Comparison of ENCODE assay signal across 21 mouse cellular contexts in genomic region chr15:100772685-100773084, GRCm38 (mm10). TPM values are rescaled to one million over a fixed set of nuclear protein-coding genes. Genes with fewer than 3 reads are reported as not detected.
A peak's percentile ranks its signal among the peaks of the same experiment; 100 is the strongest.
DNase-seq lines count a peak whose midpoint lies in the region; ATAC-seq and TF ChIP-seq lines count a peak whose summit lies in the region.
"Had no signal": no experiment of that assay in that cellular context is flagged by ENCODE, and none has a peak within 500 bp of the region (broad histone marks: within the 10 kb centered on the region; RNA-seq: fewer than 3 reads in every experiment).

No protein-coding gene starts in this region.

- no peak for TF ChIP-seq POLR2A in lung, adult 2 months (IDR thresholded peaks at IDR 0.05; ENCODE audit: borderline replicate concordance, extremely low read depth, low read depth, low read length)

- ATAC-seq in intestine, postnatal 0 days: no peak
- ATAC-seq in intestine, embryonic 15.5 days: no peak
- ATAC-seq: forebrain, embryonic 14.5 days had no signal

- no peak overlapping the region for H3K9ac ChIP-seq in intestine, postnatal 0 days (ENCODE audit: low read depth, low read length)
- no peak overlapping the region for H3K9ac ChIP-seq in intestine, embryonic 15.5 days
- H3K9ac ChIP-seq: embryonic facial prominence, embryonic 12.5 days; liver, embryonic 13.5 days had no signal

- no peaks in the 10 kb centered on the region for H3K4me1 ChIP-seq in intestine, postnatal 0 days (replicated peaks; ENCODE audit: control insufficient read depth, insufficient read depth, low read length)
- H3K4me1 ChIP-seq in intestine, embryonic 15.5 days (replicated peaks): peaks cover 22% of the 10 kb centered on the region
- no peaks in the 10 kb centered on the region for H3K4me1 ChIP-seq in lung, adult 2 months (ENCODE audit: control insufficient read depth, insufficient read depth, low read length)
- H3K4me1 ChIP-seq: liver, embryonic 13.5 days had no signal

- 91% methylated on average over 4 of the region's 4 CpGs for WGBS in intestine, postnatal 0 days
- WGBS in intestine, embryonic 15.5 days: 86% methylated on average over 4 of the region's 4 CpGs
- 81% methylated on average over 4 of the region's 4 CpGs for WGBS in lung, adult 2 months

- no peak overlapping the region for H3K27ac ChIP-seq in intestine, postnatal 0 days (ENCODE audit: low read depth, low read length)
- H3K27ac ChIP-seq in intestine, embryonic 15.5 days: no peak overlapping the region
- H3K27ac ChIP-seq: embryonic facial prominence, embryonic 12.5 days; liver, embryonic 13.5 days had no signal

- no peak overlapping the region for H3K4me3 ChIP-seq in intestine, postnatal 0 days (ENCODE audit: low read depth, low read length)
- H3K4me3 ChIP-seq in intestine, embryonic 15.5 days (replicated peaks): no peak overlapping the region
- no peak overlapping the region for H3K4me3 ChIP-seq in lung, adult 2 months (replicated peaks; ENCODE audit: extremely low read depth, low read depth, low read length)
- H3K4me3 ChIP-seq: embryonic facial prominence, embryonic 12.5 days; erythroblast, embryonic 14.5 days; liver, embryonic 13.5 days had no signal

- H3K36me3 ChIP-seq in intestine, postnatal 0 days (ENCODE audit: control insufficient read depth, insufficient read depth): no peaks in the 10 kb centered on the region
- no peaks in the 10 kb centered on the region for H3K36me3 ChIP-seq in intestine, embryonic 15.5 days
- H3K36me3 ChIP-seq: embryonic facial prominence, embryonic 12.5 days; liver, embryonic 13.5 days had no signal

- DNase-seq in lung, adult 2 months: no peak
- DNase-seq in lung, postnatal 36 days: no peak
- peak; percentile 62 for DNase-seq in ES-CJ7 (ENCODE audit: low read depth, low spot score)
- DNase-seq in urinary bladder, postnatal 10 days (ENCODE audit: low spot score): no peak
- DNase-seq in kidney, adult 8-10 months: no peak
- DNase-seq: adrenal gland, adult 8-10 months; cerebellum, postnatal 10 days; heart, postnatal 10 days; kidney, postnatal 10 days; layer of hippocampus, adult 9-11 months; liver, embryonic 13.5 days; lung, postnatal 14 days; right cerebral cortex, postnatal 25 days; thymus, adult 18-20 months; thymus, postnatal 4 days had no signal

- peak; percentile 36 for TF ChIP-seq CTCF in intestine, postnatal 0 days (IDR thresholded peaks at IDR 0.05; ENCODE audit: low read depth)
- 0 out of 2 replicates have a peak, but pooled peaks have one; percentile 9 for TF ChIP-seq CTCF in lung, adult 2 months (IDR thresholded peaks at IDR 0.05; ENCODE audit: insufficient read depth, low read length)

- H3K4me2 ChIP-seq in intestine, postnatal 0 days (replicated peaks; ENCODE audit: low read depth): no peak overlapping the region
- no peak overlapping the region for H3K4me2 ChIP-seq in intestine, embryonic 15.5 days (replicated peaks)
- H3K4me2 ChIP-seq: embryonic facial prominence, embryonic 12.5 days; heart, embryonic 11.5 days; liver, embryonic 13.5 days had no signal

- H3K27me3 ChIP-seq in intestine, postnatal 0 days (replicated peaks; ENCODE audit: control insufficient read depth, insufficient read depth, low read length): peaks cover 36% of the 10 kb centered on the region
- no peaks in the 10 kb centered on the region for H3K27me3 ChIP-seq in intestine, embryonic 15.5 days (replicated peaks)
- H3K27me3 ChIP-seq: embryonic facial prominence, embryonic 12.5 days had no signal

- no peaks in the 10 kb centered on the region for H3K9me3 ChIP-seq in intestine, postnatal 0 days (ENCODE audit: control insufficient read depth)
- no peaks in the 10 kb centered on the region for H3K9me3 ChIP-seq in intestine, embryonic 15.5 days
- H3K9me3 ChIP-seq: embryonic facial prominence, embryonic 12.5 days; liver, embryonic 13.5 days had no signal

RNA-seq across cellular contexts. Expression of gene Slc4a8, which starts 11.1 kb away (rescaled TPM):
- 1.4 and 2.8 TPM in 2 replicates for polyA plus RNA-seq in intestine, postnatal 0 days (2015; fragmentation: Nextera tagmentation; extraction: Ambion mirVana)
- polyA plus RNA-seq in intestine, embryonic 15.5 days (2015; fragmentation: Nextera tagmentation; extraction: Ambion mirVana): 4.4 and 5.0 TPM in 2 replicates
- 4.3 and 4.4 TPM in 2 replicates for polyA plus RNA-seq in lung, adult 2 months (2012; rRNA removed)

RNA-seq across cellular contexts. Expression of gene Galnt6, which starts 43.5 kb away (rescaled TPM):
- polyA plus RNA-seq in intestine, postnatal 0 days (2015; fragmentation: Nextera tagmentation; extraction: Ambion mirVana): 65.3 and 72.5 TPM in 2 replicates
- polyA plus RNA-seq in intestine, embryonic 15.5 days (2015; fragmentation: Nextera tagmentation; extraction: Ambion mirVana): 4.2 and 4.3 TPM in 2 replicates
- polyA plus RNA-seq in lung, adult 2 months (2012; rRNA removed): 3.8 and 4.0 TPM in 2 replicates

Comparison
In these comparisons a context has a peak if more than half of its experiments do, and no peak if none do; other contexts are left out.
1. RNA of gene Galnt6, which starts 43.5 kb away (polyA plus RNA-seq): 65.3 to 72.5 TPM in intestine, postnatal 0 days; 4.2 to 4.3 TPM in intestine, embryonic 15.5 days and 3.8 to 4.0 TPM in lung, adult 2 months; every median in the first group is over 10 times any median in the second.